Mouse (Mus musculus) retina, adult 2 months (tissue): Measurements from ENCODE around the gene Phb2.
"Not testable (repeated sequence)": the region's sequence is repeated elsewhere in the genome, so short reads cannot be mapped to it uniquely, and the experiment has no call there.

ENCODE experiments used
- DNase-seq: peaks from one replicate; pipeline ENCODE4 v3.0.0-alpha.2; 2012; ENCODE audit warnings: low read depth, low spot score

Gene Phb2

GRCm38 (mm10) chr6:124711824-124712782 is at the start of gene Phb2, which contains the start of gene Emg1:
Gene Phb2 (plus strand): TSS chr6:124712336.
Gene Emg1 (minus strand): TSS chr6:124712178.
- DNase-seq, result peak; percentile 99

GRCm38 (mm10) chr6:124662477-124663423 is 49.4 kb upstream of the Phb2 start, which contains the start of gene Lpcat3:
Gene Lpcat3 (plus strand): TSS chr6:124663027.
- peak; percentile 94 for DNase-seq

- DNase-seq, result no peak
Observed at GRCm38 (mm10) chr6:124663424-124663795, 48.7 kb upstream of the Phb2 start.

GRCm38 (mm10) chr6:124664256-124664655 is 47.9 kb upstream of the Phb2 start:
- no peak for DNase-seq

GRCm38 (mm10) chr6:124665011-124665410 is 47.1 kb upstream of the Phb2 start:
- DNase-seq, result no peak

GRCm38 (mm10) chr6:124669234-124669859 is 42.8 kb upstream of the Phb2 start:
- no peak for DNase-seq

- no peak for DNase-seq
Observed at GRCm38 (mm10) chr6:124670281-124670900, 41.7 kb upstream of the Phb2 start.

GRCm38 (mm10) chr6:124672100-124672499 is 40.0 kb upstream of the Phb2 start:
- DNase-seq, result no peak

GRCm38 (mm10) chr6:124673619-124674018 is 38.5 kb upstream of the Phb2 start:
- DNase-seq, result no peak

- DNase-seq, result no peak
Observed at GRCm38 (mm10) chr6:124674591-124674990, 37.5 kb upstream of the Phb2 start.

- DNase-seq, result no peak
Observed at GRCm38 (mm10) chr6:124676171-124676570, 36.0 kb upstream of the Phb2 start.

GRCm38 (mm10) chr6:124678769-124679168 is 33.4 kb upstream of the Phb2 start:
- no peak for DNase-seq

GRCm38 (mm10) chr6:124679486-124679885 is 32.6 kb upstream of the Phb2 start:
- DNase-seq, result no peak

GRCm38 (mm10) chr6:124682291-124682690 is 29.8 kb upstream of the Phb2 start:
- DNase-seq, result not testable (repeated sequence)

- no peak for DNase-seq
Observed at GRCm38 (mm10) chr6:124683591-124684417, 28.3 kb upstream of the Phb2 start.

GRCm38 (mm10) chr6:124685606-124686386 is 26.3 kb upstream of the Phb2 start:
- DNase-seq, result no peak

- DNase-seq, result not testable (repeated sequence)
Observed at GRCm38 (mm10) chr6:124686644-124687043, 25.5 kb upstream of the Phb2 start.

- no peak for DNase-seq
Observed at GRCm38 (mm10) chr6:124688151-124688758, 23.9 kb upstream of the Phb2 start.

GRCm38 (mm10) chr6:124689011-124689410 is 23.1 kb upstream of the Phb2 start:
- DNase-seq, result no peak
